Mouse (Mus musculus): ENCODE measurements around the gene Irf4. TPM values are rescaled to one million over a fixed set of nuclear protein-coding genes. Genes with fewer than 3 reads are reported as not detected.

The Irf4 gene
- polyA plus RNA-seq, 1 experiment, result 0.01 TPM

GRCm38 (mm10) chr13:30728155-30728554, 20.9 kb upstream of the Irf4 start:
- Histone ChIP-seq H3K79me2 (ENCODE audit: control insufficient read depth, insufficient read depth) (no peaks in the 10 kb centered on the region), H3ac (ENCODE audit: control insufficient read depth, insufficient read length) (no peak overlapping the region), H3K36me3 (ENCODE audit: control insufficient read depth, insufficient read depth) (no peaks in the 10 kb centered on the region), H3K4me2 (ENCODE audit: low read depth) (no peak overlapping the region), H3K4me3 (no peak overlapping the region), H3K27me3 (ENCODE audit: control insufficient read depth, insufficient read depth, insufficient read length) (no peaks in the 10 kb centered on the region)
- TF ChIP-seq TCF3 (IDR thresholded peaks at IDR 0.05; ENCODE audit: insufficient read length, low read depth) (no peak), POLR2A (IDR thresholded peaks at IDR 0.05; ENCODE audit: insufficient read length, low read depth) (no peak), MYOG (IDR thresholded peaks at IDR 0.05; ENCODE audit: control insufficient read depth in 1 of 3, insufficient read depth in 1 of 3, insufficient read length in 2 of 3, low read depth in 2 of 3) (no peak), USF1 (IDR thresholded peaks at IDR 0.05; ENCODE audit: low read depth) (no peak), TCF12 (IDR thresholded peaks at IDR 0.05; ENCODE audit: insufficient read depth, poor library complexity, severe bottlenecking) (no peak), MYOD1 (IDR thresholded peaks at IDR 0.05; ENCODE audit: control insufficient read depth in 1 of 3, insufficient read length in 2 of 3, low read depth in 2 of 3) (no peak), E2F4 (IDR thresholded peaks at IDR 0.05; ENCODE audit: insufficient read depth) (no peak), REST (IDR thresholded peaks at IDR 0.05; ENCODE audit: insufficient read depth, insufficient read length) (no peak), POLR2AphosphoS2 (IDR thresholded peaks at IDR 0.05; ENCODE audit: insufficient read length, low read depth) (no peak), SRF (IDR thresholded peaks at IDR 0.05; ENCODE audit: control insufficient read depth, insufficient read length, low read depth) (no peak), CEBPB (IDR thresholded peaks at IDR 0.05; ENCODE audit: insufficient read depth, poor library complexity, severe bottlenecking) (no peak), MAX (IDR thresholded peaks at IDR 0.05; ENCODE audit: low read depth) (no peak)

GRCm38 (mm10) chr13:30729245-30729644, 19.8 kb upstream of the Irf4 start:
- H3K4me2 ChIP-seq (ENCODE audit: low read depth), result no peak overlapping the region
- no peaks in the 10 kb centered on the region for H3K27me3 ChIP-seq (ENCODE audit: control insufficient read depth, insufficient read depth, insufficient read length)
- TF ChIP-seq SRF (IDR thresholded peaks at IDR 0.05; ENCODE audit: control insufficient read depth, insufficient read length, low read depth) (no peak), USF1 (IDR thresholded peaks at IDR 0.05; ENCODE audit: low read depth) (no peak), POLR2AphosphoS2 (IDR thresholded peaks at IDR 0.05; ENCODE audit: insufficient read length, low read depth) (no peak), TCF12 (IDR thresholded peaks at IDR 0.05; ENCODE audit: insufficient read depth, poor library complexity, severe bottlenecking) (no peak), REST (IDR thresholded peaks at IDR 0.05; ENCODE audit: insufficient read depth, insufficient read length) (no peak), MYOG (IDR thresholded peaks at IDR 0.05; ENCODE audit: control insufficient read depth in 1 of 3, insufficient read depth in 1 of 3, insufficient read length in 2 of 3, low read depth in 2 of 3) (no peak), MYOD1 (IDR thresholded peaks at IDR 0.05; ENCODE audit: control insufficient read depth in 1 of 3, insufficient read length in 2 of 3, low read depth in 2 of 3) (no peak), MAX (IDR thresholded peaks at IDR 0.05; ENCODE audit: low read depth) (no peak), POLR2A (IDR thresholded peaks at IDR 0.05; ENCODE audit: insufficient read length, low read depth) (no peak)
- no peak overlapping the region for H3K4me3 ChIP-seq
- H3ac ChIP-seq (ENCODE audit: control insufficient read depth, insufficient read length), result no peak overlapping the region
- no peaks in the 10 kb centered on the region for H3K79me2 ChIP-seq (ENCODE audit: control insufficient read depth, insufficient read depth)
- no peaks in the 10 kb centered on the region for H3K36me3 ChIP-seq (ENCODE audit: control insufficient read depth, insufficient read depth)

- H3K4me3 ChIP-seq, result no peak overlapping the region
These were observed 18.8 kb upstream of the Irf4 start for GRCm38 (mm10) chr13:30730104-30730793.

GRCm38 (mm10) chr13:30732709-30733445, 16.1 kb upstream of the Irf4 start:
- Histone ChIP-seq H3K4me3 (no peak overlapping the region), H3K27me3 (ENCODE audit: control insufficient read depth, insufficient read depth, insufficient read length) (no peaks in the 10 kb centered on the region), H3K36me3 (ENCODE audit: control insufficient read depth, insufficient read depth) (no peaks in the 10 kb centered on the region), H3ac (ENCODE audit: control insufficient read depth, insufficient read length) (no peak overlapping the region), H3K4me2 (ENCODE audit: low read depth) (no peak overlapping the region), H3K79me2 (ENCODE audit: control insufficient read depth, insufficient read depth) (no peaks in the 10 kb centered on the region)
- TF ChIP-seq USF1 (IDR thresholded peaks at IDR 0.05; ENCODE audit: low read depth), result no peak
- no peak for TF ChIP-seq SRF (IDR thresholded peaks at IDR 0.05; ENCODE audit: control insufficient read depth, insufficient read length, low read depth)
- TF ChIP-seq POLR2A (IDR thresholded peaks at IDR 0.05; ENCODE audit: insufficient read length, low read depth), result no peak
- TF ChIP-seq CEBPB (IDR thresholded peaks at IDR 0.05; ENCODE audit: insufficient read depth, poor library complexity, severe bottlenecking), result no peak
- TF ChIP-seq TCF12 (IDR thresholded peaks at IDR 0.05; ENCODE audit: insufficient read depth, poor library complexity, severe bottlenecking), result no peak
- no peak for TF ChIP-seq POLR2AphosphoS2 (IDR thresholded peaks at IDR 0.05; ENCODE audit: insufficient read length, low read depth)
- no peak for TF ChIP-seq MYOD1 (IDR thresholded peaks at IDR 0.05; ENCODE audit: control insufficient read depth in 1 of 3, insufficient read length in 2 of 3, low read depth in 2 of 3)
- no peak for TF ChIP-seq MYOG (IDR thresholded peaks at IDR 0.05; ENCODE audit: control insufficient read depth in 1 of 3, insufficient read depth in 1 of 3, insufficient read length in 2 of 3, low read depth in 2 of 3)
- TF ChIP-seq E2F4 (IDR thresholded peaks at IDR 0.05; ENCODE audit: insufficient read depth), result no peak
- TF ChIP-seq REST (IDR thresholded peaks at IDR 0.05; ENCODE audit: insufficient read depth, insufficient read length), result no peak
- TF ChIP-seq MAX (IDR thresholded peaks at IDR 0.05; ENCODE audit: low read depth), result no peak
- TF ChIP-seq TCF3 (IDR thresholded peaks at IDR 0.05; ENCODE audit: insufficient read length, low read depth), result no peak

More at GRCm38 (mm10) chr13:30730104-30730793, 18.8 kb upstream of the Irf4 start:
- Histone ChIP-seq H3K27me3 (ENCODE audit: control insufficient read depth, insufficient read depth, insufficient read length) (no peaks in the 10 kb centered on the region), H3K4me2 (ENCODE audit: low read depth) (no peak overlapping the region), H3K36me3 (ENCODE audit: control insufficient read depth, insufficient read depth) (no peaks in the 10 kb centered on the region), H3K79me2 (ENCODE audit: control insufficient read depth, insufficient read depth) (no peaks in the 10 kb centered on the region), H3ac (ENCODE audit: control insufficient read depth, insufficient read length) (no peak overlapping the region)
- TF ChIP-seq USF1 (IDR thresholded peaks at IDR 0.05; ENCODE audit: low read depth) (peak; percentile 54), MYOG (IDR thresholded peaks at IDR 0.05; ENCODE audit: control insufficient read depth in 1 of 3, insufficient read depth in 1 of 3, insufficient read length in 2 of 3, low read depth in 2 of 3) (no peak)
